Mouse (Mus musculus) neural tube, embryonic 14.5 days (tissue): ENCODE measurements around the gene Ltbp1. TPM values are rescaled to one million over a fixed set of nuclear protein-coding genes. Genes with fewer than 3 reads are reported as not detected.

Source experiments
- ATAC-seq: fragments of 200-750 bp; cut with Nextera tagmentation; 2 replicates; pipeline ENCODE4 v1.8.0; 2017; ENCODE audit warnings: low read depth, mild to moderate bottlenecking, moderate TSS enrichment, moderate library complexity
- H3K27ac ChIP-seq: fragments of 300-500 bp; sonication (generic); 2 replicates; pipeline ENCODE4 v1.5.1; 2014; ENCODE audit warnings: low read depth, mild to moderate bottlenecking, control low read depth, low read length, moderate library complexity, mixed read lengths
- H3K27me3 ChIP-seq: fragments of 300-500 bp; sonication (generic); 2 replicates; pipeline ENCODE4 v1.6.1; 2014; ENCODE audit warnings: low read length; ENCODE audit not compliant: control insufficient read depth, insufficient read depth
- H3K36me3 ChIP-seq: fragments of 300-500 bp; sonication (generic); 2 replicates; pipeline ENCODE4 v1.6.1; 2014; ENCODE audit warnings: low read length, mixed read lengths; ENCODE audit not compliant: control insufficient read depth, insufficient read depth
- H3K4me1 ChIP-seq: fragments of 300-500 bp; sonication (generic); 2 replicates; pipeline ENCODE4 v1.6.1; 2014; ENCODE audit warnings: low read length; ENCODE audit not compliant: control insufficient read depth, insufficient read depth
- H3K4me2 ChIP-seq: fragments of 300-500 bp; sonication (generic); 2 replicates; pipeline ENCODE4 v1.6.1; 2014; ENCODE audit warnings: mild to moderate bottlenecking, low read depth, low read length, control low read depth
- H3K4me3 ChIP-seq: fragments of 300-500 bp; sonication (generic); 2 replicates; pipeline ENCODE4 v1.5.1; 2014; ENCODE audit warnings: low read depth, low read length, control low read depth, mixed read lengths
- H3K9ac ChIP-seq: fragments of 300-500 bp; sonication (generic); replicated peaks from 2 replicates; pipeline ENCODE4 v1.6.1; 2014; ENCODE audit warnings: low read depth, mild to moderate bottlenecking, control low read depth, low read length, mixed read lengths
- H3K9me3 ChIP-seq: fragments of 300-500 bp; sonication (generic); 2 replicates; pipeline ENCODE4 v1.6.1; 2016; ENCODE audit warnings: low read length; ENCODE audit not compliant: control insufficient read depth
- WGBS: fragments of 180-500 bp; shearing (Covaris S2); extraction: QIAGEN DNeasy Blood & Tissue Kit; methylation state at CpG from one replicate; pipeline ENCODE4 v1.1.7; 2014; 5-methylcytosine and 5-hydroxymethylcytosine counted together
- polyA plus RNA-seq: library from polyadenylated mRNA; unstranded; fragments of >200 nt; fragmentation: Nextera tagmentation; extraction: Ambion mirVana; gene quantifications from 2 replicates; pipeline ENCODE4 v1.2.1, GENCODE M21; 2014

Gene Ltbp1
- polyA plus RNA-seq, 1 experiment from 2014 or later, result 2.5 TPM

DNA sequence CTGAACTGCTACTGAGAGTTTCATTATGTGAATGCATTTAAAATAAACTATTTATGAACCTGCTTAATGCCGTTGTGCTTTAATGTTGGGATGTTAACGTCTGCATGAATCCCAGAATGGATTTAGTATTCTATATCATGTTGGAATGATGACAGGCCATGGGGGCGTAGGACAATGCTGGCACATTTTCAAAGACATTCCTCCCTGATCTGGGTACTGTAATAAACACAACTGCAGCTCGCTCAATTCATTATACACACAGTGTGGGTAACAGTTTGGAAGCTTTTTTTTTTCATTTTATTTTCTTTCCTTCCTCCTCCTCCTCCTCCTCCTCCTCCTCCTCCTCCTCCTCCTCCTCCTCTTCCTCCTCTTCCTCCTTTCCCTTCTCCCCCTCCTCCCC lies 82.9 kb downstream of the Ltbp1 start:
- no peak for ATAC-seq
- Histone ChIP-seq H3K4me1 (no peaks in the 10 kb centered on the region), H3K36me3 (no peaks in the 10 kb centered on the region), H3K27ac (no peak overlapping the region), H3K9ac (no peak overlapping the region), H3K9me3 (no peaks in the 10 kb centered on the region), H3K27me3 (no peaks in the 10 kb centered on the region), H3K4me3 (no peak overlapping the region), H3K4me2 (no peak overlapping the region)
- 72% methylated on average over 4 of the region's 4 CpGs for WGBS

GRCm38 (mm10) chr17:75088727-75089126 lies 83.4 kb downstream of the Ltbp1 start:
- H3K4me3 ChIP-seq, result no peak overlapping the region
- no peak for ATAC-seq

DNA sequence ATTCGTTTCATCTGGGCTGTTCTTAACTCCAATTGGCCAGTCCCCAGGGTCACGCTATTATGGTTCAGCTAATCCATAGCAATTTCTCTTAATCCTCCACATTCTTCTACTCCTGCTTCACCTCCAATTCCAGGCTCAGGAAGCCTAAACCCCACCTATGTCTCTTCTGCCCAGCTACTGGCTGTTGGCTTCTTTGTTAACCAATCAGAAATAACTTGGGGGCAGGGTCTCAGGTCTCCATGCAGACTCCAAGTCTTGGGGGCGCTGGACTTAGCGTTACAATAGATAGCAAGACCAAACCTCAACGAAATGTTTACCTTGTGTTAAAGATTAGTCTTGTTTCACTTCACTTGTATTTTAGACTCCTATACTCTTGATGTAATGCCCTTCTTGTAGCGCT lies 85.2 kb downstream of the Ltbp1 start:
- H3K4me2 ChIP-seq, result no peak overlapping the region
- no peaks in the 10 kb centered on the region for H3K4me1 ChIP-seq
- no peaks in the 10 kb centered on the region for H3K36me3 ChIP-seq
- ATAC-seq, result no peak
- no peaks in the 10 kb centered on the region for H3K27me3 ChIP-seq
- H3K9me3 ChIP-seq, result no peaks in the 10 kb centered on the region
- H3K9ac ChIP-seq, result no peak overlapping the region
- 85% methylated on average over 6 of the region's 6 CpGs for WGBS
- H3K27ac ChIP-seq, result no peak overlapping the region
- H3K4me3 ChIP-seq, result no peak overlapping the region

More at GRCm38 (mm10) chr17:75088727-75089126, 83.4 kb downstream of the Ltbp1 start:
- Histone ChIP-seq H3K27ac (no peak overlapping the region), H3K4me1 (no peaks in the 10 kb centered on the region), H3K9ac (no peak overlapping the region), H3K36me3 (no peaks in the 10 kb centered on the region), H3K9me3 (no peaks in the 10 kb centered on the region), H3K4me2 (no peak overlapping the region), H3K27me3 (no peaks in the 10 kb centered on the region)
- 81% methylated on average over 11 of the region's 11 CpGs for WGBS

GRCm38 (mm10) chr17:75093563-75093962 lies 88.2 kb downstream of the Ltbp1 start:
- ATAC-seq, result no peak

DNA sequence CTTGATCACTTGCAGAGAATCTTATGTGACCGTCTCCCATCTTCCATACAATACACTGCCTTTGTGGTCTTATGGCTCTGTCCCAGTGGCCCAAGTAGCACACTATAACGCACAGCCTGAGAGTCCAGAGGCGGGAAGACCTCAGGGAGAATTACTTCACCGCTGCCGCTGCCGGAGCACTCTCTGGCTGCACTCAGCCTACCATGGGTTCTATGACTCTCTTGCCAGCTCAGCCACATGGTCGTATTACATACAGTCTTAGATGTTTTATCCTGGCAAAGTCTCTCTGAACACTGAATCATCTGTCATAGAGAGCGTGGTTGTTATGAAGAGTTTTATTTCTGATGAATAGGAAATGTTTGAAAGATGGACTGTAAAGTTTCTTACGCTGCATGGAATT lies 89.2 kb downstream of the Ltbp1 start:
- Histone ChIP-seq H3K4me1 (no peaks in the 10 kb centered on the region), H3K9me3 (no peaks in the 10 kb centered on the region), H3K27me3 (no peaks in the 10 kb centered on the region), H3K36me3 (no peaks in the 10 kb centered on the region), H3K4me2 (no peak overlapping the region), H3K27ac (no peak overlapping the region), H3K9ac (no peak overlapping the region), H3K4me3 (no peak overlapping the region)
- ATAC-seq, result no peak
- 90% methylated on average over 9 of the region's 9 CpGs for WGBS

More at GRCm38 (mm10) chr17:75093563-75093962, 88.2 kb downstream of the Ltbp1 start:
- Histone ChIP-seq H3K9me3 (no peaks in the 10 kb centered on the region), H3K27me3 (no peaks in the 10 kb centered on the region), H3K27ac (no peak overlapping the region), H3K4me3 (no peak overlapping the region), H3K9ac (no peak overlapping the region), H3K4me1 (no peaks in the 10 kb centered on the region), H3K36me3 (no peaks in the 10 kb centered on the region), H3K4me2 (no peak overlapping the region)
- WGBS, result 87% methylated on average over 3 of the region's 3 CpGs

GRCm38 (mm10) chr17:75096727-75097126 lies 91.4 kb downstream of the Ltbp1 start:
- WGBS, result 70% methylated on average over 7 of the region's 7 CpGs
- Histone ChIP-seq H3K9ac (no peak overlapping the region), H3K4me1 (no peaks in the 10 kb centered on the region), H3K36me3 (no peaks in the 10 kb centered on the region), H3K4me3 (no peak overlapping the region), H3K27ac (no peak overlapping the region), H3K27me3 (no peaks in the 10 kb centered on the region), H3K9me3 (no peaks in the 10 kb centered on the region), H3K4me2 (no peak overlapping the region)
- no peak for ATAC-seq

- 42% methylated on average over 3 of the region's 3 CpGs for WGBS
- H3K36me3 ChIP-seq, result no peaks in the 10 kb centered on the region
- H3K27me3 ChIP-seq, result no peaks in the 10 kb centered on the region
- H3K4me1 ChIP-seq, result no peaks in the 10 kb centered on the region
- no peaks in the 10 kb centered on the region for H3K9me3 ChIP-seq
- ATAC-seq, result no peak
- no peak overlapping the region for H3K9ac ChIP-seq
- H3K4me3 ChIP-seq, result no peak overlapping the region
- H3K4me2 ChIP-seq, result no peak overlapping the region
- H3K27ac ChIP-seq, result no peak overlapping the region
Observed at GRCm38 (mm10) chr17:75097367-75097766, 92.0 kb downstream of the Ltbp1 start.

- 55% methylated on average over 4 of the region's 4 CpGs for WGBS
Observed at GRCm38 (mm10) chr17:75101215-75101614, 95.8 kb downstream of the Ltbp1 start.

DNA sequence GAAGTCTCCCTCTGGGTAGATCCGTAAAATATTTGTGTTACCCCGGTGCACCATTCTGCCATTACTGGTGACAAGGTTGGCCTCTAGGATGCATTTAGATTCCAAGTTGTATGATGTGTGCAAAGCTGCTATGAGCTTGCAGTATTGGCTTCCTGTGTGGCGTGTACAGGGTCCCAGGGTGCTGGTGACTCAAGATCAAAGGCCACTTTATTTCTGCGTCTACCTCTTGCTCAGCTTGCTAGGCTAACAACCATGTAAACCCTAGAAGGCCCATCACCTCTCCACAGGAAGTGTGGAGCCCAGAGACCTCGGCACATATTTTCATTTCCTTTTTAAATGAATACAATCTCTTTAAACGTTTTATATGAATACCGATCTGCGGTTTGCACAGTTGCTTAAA lies 96.6 kb downstream of the Ltbp1 start:
- H3K36me3 ChIP-seq, result no peaks in the 10 kb centered on the region
- no peaks in the 10 kb centered on the region for H3K27me3 ChIP-seq
- no peak overlapping the region for H3K4me3 ChIP-seq
- no peak for ATAC-seq
- no peak overlapping the region for H3K27ac ChIP-seq
- 91% methylated on average over 8 of the region's 8 CpGs for WGBS
- H3K4me2 ChIP-seq, result no peak overlapping the region
- H3K9ac ChIP-seq, result no peak overlapping the region
- no peaks in the 10 kb centered on the region for H3K9me3 ChIP-seq
- no peaks in the 10 kb centered on the region for H3K4me1 ChIP-seq

More at GRCm38 (mm10) chr17:75101215-75101614, 95.8 kb downstream of the Ltbp1 start:
- Histone ChIP-seq H3K9me3 (no peaks in the 10 kb centered on the region), H3K4me3 (no peak overlapping the region), H3K9ac (no peak overlapping the region), H3K36me3 (no peaks in the 10 kb centered on the region), H3K27me3 (no peaks in the 10 kb centered on the region), H3K27ac (no peak overlapping the region), H3K4me2 (no peak overlapping the region), H3K4me1 (no peaks in the 10 kb centered on the region)
- ATAC-seq, result no peak

GRCm38 (mm10) chr17:75107412-75107811 lies 102.0 kb downstream of the Ltbp1 start:
- H3K27ac ChIP-seq, result no peak overlapping the region
- 26% methylated on average over 7 of the region's 7 CpGs for WGBS
- no peak overlapping the region for H3K4me3 ChIP-seq
- H3K4me2 ChIP-seq, result no peak overlapping the region
- no peak overlapping the region for H3K9ac ChIP-seq
- H3K9me3 ChIP-seq, result no peaks in the 10 kb centered on the region
- no peaks in the 10 kb centered on the region for H3K27me3 ChIP-seq
- no peaks in the 10 kb centered on the region for H3K4me1 ChIP-seq
- H3K36me3 ChIP-seq, result no peaks in the 10 kb centered on the region
- peak; percentile 86 for ATAC-seq
